Mouse (Mus musculus): ENCODE results near the gene Ndufb10.

The Ndufb10 gene

GRCm38 (mm10) chr17:24724184-24724583, at the start of gene Ndufb10:
Gene Ndufb10, minus strand, starts transcription at chr17:24724478.
- peak; percentile 93 to 95 for DNase-seq

GRCm38 (mm10) chr17:24773241-24773640, 49.0 kb upstream of the Ndufb10 start:
- no peak for DNase-seq

GRCm38 (mm10) chr17:24769146-24769545, 44.9 kb upstream of the Ndufb10 start:
- no peak for DNase-seq

- DNase-seq: no peak
Measured at GRCm38 (mm10) chr17:24766266-24766875, 42.1 kb upstream of the Ndufb10 start.

- DNase-seq: no peak
Measured at GRCm38 (mm10) chr17:24765016-24765905, 41.0 kb upstream of the Ndufb10 start.

GRCm38 (mm10) chr17:24761121-24761520, 36.8 kb upstream of the Ndufb10 start:
- no peak for DNase-seq

GRCm38 (mm10) chr17:24757394-24757793, 33.1 kb upstream of the Ndufb10 start:
- DNase-seq: no peak

- peak in 1 of 2 experiments; percentile 31 for DNase-seq
Measured at GRCm38 (mm10) chr17:24752415-24753394, 28.4 kb upstream of the Ndufb10 start, which contains the start of gene Hs3st6. Gene Hs3st6, plus strand, starts transcription at chr17:24752988.

GRCm38 (mm10) chr17:24751528-24751927, 27.2 kb upstream of the Ndufb10 start:
- no peak for DNase-seq

- DNase-seq: no peak
Measured at GRCm38 (mm10) chr17:24746986-24747385, 22.7 kb upstream of the Ndufb10 start.

GRCm38 (mm10) chr17:24745526-24746497, 21.5 kb upstream of the Ndufb10 start:
- DNase-seq: peak; percentile 68 to 76

GRCm38 (mm10) chr17:24744381-24744780, 20.1 kb upstream of the Ndufb10 start:
- no peak for DNase-seq

GRCm38 (mm10) chr17:24743896-24744295, 19.6 kb upstream of the Ndufb10 start:
- DNase-seq: no peak

- no peak for DNase-seq
Measured at GRCm38 (mm10) chr17:24742307-24742706, 18.0 kb upstream of the Ndufb10 start.

GRCm38 (mm10) chr17:24739926-24740325, 15.6 kb upstream of the Ndufb10 start:
- DNase-seq: no peak

- no peak for DNase-seq
Measured at GRCm38 (mm10) chr17:24738238-24738637, 14.0 kb upstream of the Ndufb10 start.

- no peak for DNase-seq
Measured at GRCm38 (mm10) chr17:24737135-24737810, 13.0 kb upstream of the Ndufb10 start.

- peak; percentile 93 to 97 for DNase-seq
Measured at GRCm38 (mm10) chr17:24736330-24737051, 12.2 kb upstream of the Ndufb10 start, which contains the start of gene Msrb1. Gene Msrb1, plus strand, starts transcription at chr17:24736642.

- DNase-seq: no peak
Measured at GRCm38 (mm10) chr17:24735446-24735845, 11.2 kb upstream of the Ndufb10 start.

- DNase-seq: no peak
Measured at GRCm38 (mm10) chr17:24734513-24734912, 10.2 kb upstream of the Ndufb10 start.
